Mouse (Mus musculus) CH12.LX (cell line): ENCODE measurements around the gene Dppa4.

Source experiments
- CTCF ChIP-seq, 2 experiments: IDR thresholded peaks in 1 of 2; conservative IDR thresholded peaks in 1 of 2; 2 replicates each; pipeline ENCODE4 v1.5.1; 2011 to 2012; ENCODE audit warnings: low read depth in 2 of 2, low read length in 2 of 2, improper control_type of control experiment in 1 of 2, inconsistent platforms in 1 of 2, mild to moderate bottlenecking in 1 of 2, moderate library complexity in 1 of 2
- ELF1 ChIP-seq: IDR thresholded peaks from 2 replicates; pipeline ENCODE4 v1.6.1; 2014; ENCODE audit warnings: low read depth, mild to moderate bottlenecking, inconsistent platforms, low read length, improper control_type of control experiment
- EP300 ChIP-seq: IDR thresholded peaks from 2 replicates; pipeline ENCODE4 v1.6.1; 2011; ENCODE audit warnings: low read length, improper control_type of control experiment
- IRF4 ChIP-seq: IDR thresholded peaks from 2 replicates; pipeline ENCODE4 v1.6.1; 2014; ENCODE audit warnings: low read depth, mild to moderate bottlenecking, inconsistent platforms, low read length, improper control_type of control experiment
- JUND ChIP-seq: conservative IDR thresholded peaks from 2 replicates; pipeline ENCODE4 v1.6.1; 2011; ENCODE audit warnings: low read depth, low read length, improper control_type of control experiment
- MAX ChIP-seq: IDR thresholded peaks from 2 replicates; pipeline ENCODE4 v1.6.1; 2011; ENCODE audit warnings: low read length, improper control_type of control experiment
- MAZ ChIP-seq: IDR thresholded peaks from 2 replicates; pipeline ENCODE4 v1.6.1; 2012; ENCODE audit warnings: low read depth, mild to moderate bottlenecking, inconsistent platforms, low read length, improper control_type of control experiment, moderate library complexity
- SMC3 ChIP-seq: IDR thresholded peaks from 2 replicates; pipeline ENCODE4 v1.6.1; 2011; ENCODE audit warnings: low read depth, low read length, improper control_type of control experiment
- USF1 ChIP-seq: IDR thresholded peaks from 2 replicates; pipeline ENCODE4 v1.6.1; 2014; ENCODE audit warnings: low read depth, mild to moderate bottlenecking, inconsistent platforms, low read length, improper control_type of control experiment
- ZNF384 ChIP-seq: IDR thresholded peaks from 2 replicates; pipeline ENCODE4 v1.6.1; 2012; ENCODE audit warnings: low read depth, low read length, improper control_type of control experiment, inconsistent platforms

DNA sequence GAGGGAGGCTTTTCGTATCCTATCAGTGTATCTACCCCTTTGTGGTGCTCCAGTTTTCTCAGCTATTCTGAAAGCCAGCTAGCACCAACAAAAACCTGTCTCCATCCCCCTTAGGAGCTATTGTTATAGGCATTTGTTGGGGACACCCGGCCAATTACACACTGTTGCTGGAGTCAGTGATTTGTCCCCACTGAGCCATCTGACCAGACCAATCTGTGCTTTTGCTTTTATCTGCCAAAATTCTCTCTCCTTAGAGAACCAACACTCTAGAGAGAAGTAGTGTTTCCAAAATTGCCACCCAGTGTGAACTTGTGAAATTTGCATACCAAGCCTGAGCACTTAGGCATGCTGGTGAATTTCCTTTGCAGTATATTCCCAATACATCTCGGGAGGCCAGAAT lies 31.8 kb downstream of the Dppa4 start:
- TF ChIP-seq CTCF (conservative IDR thresholded peaks at IDR 0.05 in 1 of 2, IDR thresholded peaks at IDR 0.05 in 1 of 2; ENCODE audit: low read depth in 2 of 2, low read length in 2 of 2) (no peak), IRF4 (no peak), JUND (no peak), ZNF384 (no peak), USF1 (no peak), ELF1 (no peak), SMC3 (no peak), MAX (no peak), MAZ (no peak), EP300 (no peak)
